Mouse (Mus musculus) brain, embryonic 14.5 days (tissue): ENCODE measurements around the gene Trp53rkb.

Experiments
- CTCF ChIP-seq: fragments of 200-500 bp; IDR thresholded peaks from 2 replicates; pipeline ENCODE4 v1.5.1; 2012; ENCODE audit warnings: inconsistent platforms, mild to moderate bottlenecking, moderate library complexity, borderline replicate concordance; ENCODE audit not compliant: insufficient read depth, insufficient read length; ENCODE audit errors: extremely low read depth
- POLR2A ChIP-seq: fragments of 200-500 bp; IDR thresholded peaks from 2 replicates; pipeline ENCODE4 v1.6.1; 2012; ENCODE audit warnings: mild to moderate bottlenecking, inconsistent platforms, borderline replicate concordance; ENCODE audit not compliant: poor library complexity, insufficient read depth, insufficient read length, severe bottlenecking; ENCODE audit errors: extremely low read depth

- TF ChIP-seq POLR2A (no peak), CTCF (peak; percentile 31; the same call in 1 of the 2 replicates)
Measured at GRCm38 (mm10) chr2:166776272-166776671, 16.1 kb upstream of the Trp53rkb start.
